Mouse (Mus musculus) neural tube, embryonic 11.5 days (tissue): ENCODE data around the gene Otud4. TPM values are rescaled to one million over a fixed set of nuclear protein-coding genes. Genes with fewer than 3 reads are reported as not detected.
"Not testable (repeated sequence)": the region's sequence is repeated elsewhere in the genome, so short reads cannot be mapped to it uniquely, and the experiment has no call there.

Experiments
- ATAC-seq: fragments of 200-750 bp; cut with Nextera tagmentation; 2 replicates; pipeline ENCODE4 v1.8.0; 2017; ENCODE audit warnings: moderate number of reproducible peaks, mild to moderate bottlenecking, moderate TSS enrichment, moderate library complexity; ENCODE audit not compliant: insufficient read depth, low FRiP score, low TSS enrichment
- DNase-seq: peaks from one replicate; pipeline ENCODE4 v3.0.0-alpha.2; 2015; ENCODE audit warnings: low spot score
- H3K27ac ChIP-seq: fragments of 300-500 bp; sonication (generic); 2 replicates; pipeline ENCODE4 v1.5.1; 2014; ENCODE audit warnings: low read depth, mild to moderate bottlenecking, low read length
- H3K27me3 ChIP-seq: fragments of 300-500 bp; sonication (generic); 2 replicates; pipeline ENCODE4 v1.6.1; 2014; ENCODE audit warnings: mild to moderate bottlenecking, low read length, mixed read lengths; ENCODE audit not compliant: control insufficient read depth, insufficient read depth
- H3K36me3 ChIP-seq: fragments of 300-500 bp; sonication (generic); 2 replicates; pipeline ENCODE4 v1.6.1; 2014; ENCODE audit warnings: mild to moderate bottlenecking, low read length, moderate library complexity, mixed read lengths; ENCODE audit not compliant: control insufficient read depth, insufficient read depth
- H3K4me1 ChIP-seq: fragments of 300-500 bp; sonication (generic); 2 replicates; pipeline ENCODE4 v1.6.1; 2014; ENCODE audit warnings: low read length, mixed read lengths; ENCODE audit not compliant: control insufficient read depth, insufficient read depth
- H3K4me2 ChIP-seq: fragments of 300-500 bp; sonication (generic); 2 replicates; pipeline ENCODE4 v1.6.1; 2014; ENCODE audit warnings: low read depth, mild to moderate bottlenecking, moderate library complexity
- H3K4me3 ChIP-seq: fragments of 300-500 bp; sonication (generic); 2 replicates; pipeline ENCODE4 v1.5.1; 2014; ENCODE audit warnings: low read depth, low read length
- H3K9ac ChIP-seq: fragments of 300-500 bp; sonication (generic); 2 replicates; pipeline ENCODE4 v1.6.1; 2014; ENCODE audit warnings: mild to moderate bottlenecking, low read length
- H3K9me3 ChIP-seq: fragments of 300-500 bp; sonication (generic); 2 replicates; pipeline ENCODE4 v1.6.1; 2016; ENCODE audit warnings: low read length; ENCODE audit not compliant: control insufficient read depth
- WGBS: fragments of 180-500 bp; shearing (Covaris S2); extraction: QIAGEN DNeasy Blood & Tissue Kit; methylation state at CpG from one replicate; pipeline ENCODE4 v1.1.7; 2014; 5-methylcytosine and 5-hydroxymethylcytosine counted together
- polyA plus RNA-seq: library from polyadenylated mRNA; unstranded; fragments of >200 nt; fragmentation: Nextera tagmentation; extraction: Ambion mirVana; gene quantifications from 2 replicates; pipeline ENCODE4 v1.2.1, GENCODE M21; 2014

Gene Otud4
- polyA plus RNA-seq: 25.8 and 26.5 TPM in 2 replicates

DNA sequence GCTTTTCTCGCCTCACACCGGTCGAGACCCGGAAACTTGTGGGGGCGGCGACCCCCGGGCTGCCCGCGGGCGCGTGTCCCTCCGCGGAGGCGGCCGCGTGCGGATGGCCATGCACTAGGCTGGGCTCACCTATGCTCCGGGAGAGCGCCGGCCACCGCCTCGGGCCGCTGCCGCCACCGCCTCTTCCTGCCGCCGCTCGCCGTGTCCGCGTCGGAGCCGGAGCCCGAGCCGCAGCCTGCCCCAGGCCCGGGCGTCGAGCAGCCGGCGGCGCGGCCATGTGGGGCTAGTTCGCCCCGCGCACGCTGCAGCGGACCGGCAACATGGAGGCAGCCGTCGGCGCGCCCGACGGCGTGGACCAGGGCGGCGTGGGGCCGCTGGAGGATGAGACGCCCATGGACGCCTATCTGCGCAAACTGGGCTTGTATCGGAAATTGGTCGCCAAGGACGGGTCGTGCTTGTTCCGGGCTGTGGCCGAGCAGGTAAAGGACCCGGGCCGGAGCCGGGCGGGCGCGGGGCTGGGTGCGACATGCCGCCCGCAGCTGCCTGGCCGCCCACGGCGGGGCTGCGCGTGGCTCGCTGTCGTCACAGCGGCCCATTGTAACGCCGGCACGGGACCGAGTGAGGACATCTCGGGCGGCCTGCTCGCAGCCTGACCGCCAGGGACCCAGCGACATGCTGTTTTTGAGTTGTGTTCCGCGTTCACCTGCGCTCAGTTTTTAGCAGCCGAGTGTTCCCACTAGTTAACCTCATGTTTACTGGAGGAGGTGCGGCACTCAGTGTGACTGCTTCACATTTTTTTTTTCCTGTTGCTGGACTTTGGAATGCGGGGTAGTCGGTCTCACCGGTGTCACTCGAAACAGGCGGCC, at the start of gene Otud4:
Gene Otud4 (plus strand): TSS at position 33 of the 866 bp plus-strand sequence.
- H3K4me2 ChIP-seq: peak within 1 kb of the TSS; percentile 61
- peak within 1 kb of the TSS; percentile 91 for H3K9ac ChIP-seq
- peak within 1 kb of the TSS; percentile 95 for H3K27ac ChIP-seq
- DNase-seq (peak; percentile 73), ATAC-seq (peak; percentile 70)
- under 1% methylated on average over 91 of the region's 103 CpGs for WGBS
- H3K9me3 ChIP-seq: no peaks in the 10 kb centered on the region
- peak within 1 kb of the TSS; percentile 93 for H3K4me3 ChIP-seq
- peaks cover 6% of the 10 kb centered on the region; the same call in 1 of the 2 replicates for H3K36me3 ChIP-seq
- H3K27me3 ChIP-seq: no peaks in the 10 kb centered on the region
- peaks cover 11% of the 10 kb centered on the region for H3K4me1 ChIP-seq

DNA sequence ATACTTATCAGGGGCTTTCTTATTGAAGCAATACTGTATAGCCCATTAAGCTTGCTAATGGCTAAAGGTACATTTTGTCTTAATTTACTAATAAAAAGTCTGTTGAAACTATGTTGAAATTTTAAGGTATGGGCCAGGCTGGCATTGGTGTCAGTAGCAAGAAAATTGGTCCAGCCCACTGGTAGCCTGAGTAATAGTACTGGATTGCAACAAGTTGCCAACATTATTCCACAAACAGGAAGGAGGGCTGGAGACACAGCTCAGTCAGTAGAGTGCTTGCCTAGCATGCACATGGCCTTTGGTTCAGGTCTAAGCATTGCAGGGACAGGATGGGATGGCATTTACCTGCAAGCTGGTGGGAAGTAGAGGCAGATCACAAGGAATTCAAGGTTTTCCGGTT, 38.5 kb upstream of the Otud4 start:
- Histone ChIP-seq H3K27me3 (no peaks in the 10 kb centered on the region), H3K27ac (no peak overlapping the region), H3K4me1 (no peaks in the 10 kb centered on the region), H3K4me3 (no peak overlapping the region), H3K9me3 (no peaks in the 10 kb centered on the region), H3K36me3 (no peaks in the 10 kb centered on the region), H3K4me2 (no peak overlapping the region), H3K9ac (no peak overlapping the region)
- WGBS: 92% methylated on average over 1 of the region's 1 CpGs
- DNase-seq: no peak
- no peak for ATAC-seq

DNA sequence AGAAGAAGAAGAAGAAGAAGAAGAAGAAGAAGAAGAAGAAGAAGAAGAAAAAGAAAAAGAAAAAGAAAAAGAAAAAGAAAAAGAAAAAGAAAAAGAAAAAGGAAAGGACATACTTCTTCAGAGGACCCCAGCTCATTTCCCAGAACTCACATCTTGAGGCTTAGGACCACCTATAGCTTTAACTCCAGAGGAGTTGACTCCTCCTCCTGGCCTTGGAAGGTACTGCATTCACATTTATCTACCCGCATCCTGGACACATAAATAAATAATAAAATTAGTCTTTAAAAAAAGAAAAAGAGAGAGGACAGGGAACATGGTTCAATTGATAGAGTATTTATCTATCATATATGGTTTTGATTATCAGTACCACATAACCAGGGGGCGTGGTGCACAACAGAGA, 36.2 kb upstream of the Otud4 start:
- not testable (repeated sequence) for H3K4me3 ChIP-seq, DNase-seq, H3K4me2 ChIP-seq, H3K27me3 ChIP-seq, H3K36me3 ChIP-seq, ATAC-seq, H3K9ac ChIP-seq, H3K27ac ChIP-seq, H3K9me3 ChIP-seq, H3K4me1 ChIP-seq
- WGBS: 46% methylated on average over 2 of the region's 2 CpGs

DNA sequence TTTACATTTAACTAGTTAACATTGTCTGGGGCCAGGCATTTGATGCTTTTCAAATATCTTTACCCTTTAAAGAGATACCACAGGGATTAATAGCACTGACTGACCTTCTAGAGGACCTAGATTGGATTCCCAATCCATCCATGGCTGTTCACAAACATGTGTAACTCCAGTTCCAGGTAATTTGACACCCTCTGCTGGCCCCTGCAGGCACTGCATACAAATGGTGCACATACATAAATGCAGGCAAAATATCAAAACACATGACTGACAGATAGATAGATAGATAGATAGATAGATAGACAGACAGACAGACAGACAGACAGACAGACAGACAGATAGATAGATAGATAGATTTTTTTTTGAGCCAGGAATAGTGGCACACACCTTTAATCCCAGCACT, 33.2 kb upstream of the Otud4 start:
- Histone ChIP-seq H3K4me2 (no peak overlapping the region), H3K9me3 (no peaks in the 10 kb centered on the region), H3K4me3 (no peak overlapping the region), H3K36me3 (no peaks in the 10 kb centered on the region), H3K27me3 (no peaks in the 10 kb centered on the region), H3K27ac (no peak overlapping the region), H3K9ac (no peak overlapping the region), H3K4me1 (no peaks in the 10 kb centered on the region)
- ATAC-seq (no peak), DNase-seq (no peak)

DNA sequence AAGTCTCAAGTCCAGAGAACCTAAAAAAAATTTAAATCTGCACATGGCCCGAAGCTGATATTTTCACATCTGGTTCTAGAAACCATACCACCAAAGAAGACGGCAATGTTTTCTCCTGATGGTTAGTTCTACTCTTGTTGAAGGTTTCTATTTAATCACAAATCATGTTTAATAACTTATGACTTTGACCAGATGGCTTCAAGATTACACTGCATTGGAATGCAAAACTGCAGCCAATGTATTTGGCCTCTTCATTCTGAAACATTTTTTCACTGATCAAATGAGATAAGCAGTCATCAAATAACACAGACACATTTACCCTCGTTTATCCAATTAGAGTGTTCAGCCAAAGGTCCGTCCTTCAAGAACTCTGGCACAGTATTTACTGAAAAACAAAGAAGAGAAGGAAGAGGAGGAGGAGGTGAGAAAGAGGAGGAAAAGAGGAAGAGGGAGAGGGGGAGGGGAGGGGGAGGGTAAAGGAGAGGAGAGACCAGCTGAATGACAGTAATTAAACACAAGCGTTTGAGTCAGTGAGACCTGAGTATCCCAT, 32.6 kb upstream of the Otud4 start:
- no peaks in the 10 kb centered on the region for H3K36me3 ChIP-seq
- H3K9ac ChIP-seq: no peak overlapping the region
- no peaks in the 10 kb centered on the region for H3K9me3 ChIP-seq
- 87% methylated on average over 5 of the region's 5 CpGs for WGBS
- H3K27me3 ChIP-seq: no peaks in the 10 kb centered on the region
- H3K4me2 ChIP-seq: no peak overlapping the region
- no peaks in the 10 kb centered on the region for H3K4me1 ChIP-seq
- ATAC-seq (no peak), DNase-seq (no peak)
- H3K27ac ChIP-seq: no peak overlapping the region
- H3K4me3 ChIP-seq: no peak overlapping the region

DNA sequence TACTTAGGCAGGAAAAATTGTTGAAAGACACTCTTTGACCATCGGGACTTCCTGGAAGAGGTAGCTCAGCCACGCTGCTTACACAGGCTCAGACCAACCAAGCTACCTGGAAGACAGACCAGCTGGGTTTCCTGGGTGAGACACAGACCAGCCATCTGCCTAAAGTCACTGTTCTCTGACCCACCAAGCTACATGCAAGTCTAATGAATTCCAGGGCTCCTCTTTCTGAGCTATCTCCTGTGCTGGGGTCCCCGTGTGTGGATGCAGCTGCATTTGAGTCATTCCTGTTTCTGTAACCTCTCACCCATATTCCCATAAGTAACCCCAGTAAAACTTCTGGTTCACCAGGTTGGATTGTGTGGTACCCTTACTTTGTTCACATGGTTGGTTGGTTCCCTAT, 30.7 kb upstream of the Otud4 start:
- H3K27ac ChIP-seq: no peak overlapping the region
- H3K36me3 ChIP-seq: no peaks in the 10 kb centered on the region
- H3K9ac ChIP-seq: no peak overlapping the region
- DNase-seq: no peak
- H3K27me3 ChIP-seq: no peaks in the 10 kb centered on the region
- H3K4me3 ChIP-seq: no peak overlapping the region
- WGBS: 84% methylated on average over 3 of the region's 3 CpGs
- H3K9me3 ChIP-seq: no peaks in the 10 kb centered on the region
- ATAC-seq: no peak
- no peak overlapping the region for H3K4me2 ChIP-seq
- H3K4me1 ChIP-seq: no peaks in the 10 kb centered on the region; the same call in 1 of the 2 replicates

DNA sequence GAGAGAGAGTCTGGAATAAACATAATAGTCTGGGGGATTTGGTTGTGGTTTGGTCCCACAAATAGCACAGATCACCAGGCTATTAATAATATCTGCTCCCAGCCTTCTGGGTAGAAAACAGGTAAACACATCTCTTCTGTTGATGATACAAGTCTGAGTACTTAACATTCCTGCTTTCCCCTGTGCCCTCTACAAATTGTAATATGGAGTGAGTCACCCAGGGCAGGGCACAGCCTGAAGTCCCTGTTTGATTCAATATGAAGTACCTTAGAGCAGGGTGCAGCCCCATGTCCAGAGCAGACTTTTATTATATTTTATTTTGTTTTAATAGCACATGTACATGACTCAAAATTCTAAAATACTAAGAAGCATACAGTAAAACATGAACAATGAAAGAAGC, 29.1 kb upstream of the Otud4 start:
- Histone ChIP-seq H3K4me2 (no peak overlapping the region), H3K27ac (no peak overlapping the region), H3K9me3 (no peaks in the 10 kb centered on the region), H3K4me1 (no peaks in the 10 kb centered on the region; the same call in 1 of the 2 replicates), H3K36me3 (no peaks in the 10 kb centered on the region), H3K4me3 (no peak overlapping the region), H3K9ac (no peak overlapping the region), H3K27me3 (no peaks in the 10 kb centered on the region)
- no peak for ATAC-seq
- DNase-seq: no peak

DNA sequence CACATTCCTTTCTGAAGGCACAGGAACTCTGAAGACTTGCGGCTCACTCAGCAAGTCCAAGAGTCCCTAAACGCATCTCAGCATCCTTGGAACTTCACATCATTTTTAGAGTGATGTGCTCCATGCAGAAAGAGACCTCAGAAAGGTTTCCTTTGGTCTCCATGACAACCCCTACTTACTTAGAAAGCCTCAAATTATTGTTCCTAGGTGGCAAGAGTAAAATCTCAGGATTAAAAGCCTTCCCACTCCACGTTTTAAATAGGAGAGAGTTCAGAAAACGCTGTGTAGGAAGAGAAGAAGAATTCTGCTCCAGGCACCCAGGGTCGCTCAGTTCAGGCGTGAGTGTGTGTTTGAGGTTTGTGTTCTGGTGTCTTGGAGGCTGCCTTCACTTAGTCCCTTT, 27.1 kb upstream of the Otud4 start:
- Histone ChIP-seq H3K27me3 (no peaks in the 10 kb centered on the region), H3K4me1 (no peaks in the 10 kb centered on the region; the same call in 1 of the 2 replicates), H3K9ac (no peak overlapping the region), H3K36me3 (no peaks in the 10 kb centered on the region), H3K4me3 (no peak overlapping the region), H3K4me2 (no peak overlapping the region), H3K27ac (no peak overlapping the region), H3K9me3 (no peaks in the 10 kb centered on the region)
- DNase-seq (no peak), ATAC-seq (no peak)
- WGBS: 65% methylated on average over 6 of the region's 6 CpGs

DNA sequence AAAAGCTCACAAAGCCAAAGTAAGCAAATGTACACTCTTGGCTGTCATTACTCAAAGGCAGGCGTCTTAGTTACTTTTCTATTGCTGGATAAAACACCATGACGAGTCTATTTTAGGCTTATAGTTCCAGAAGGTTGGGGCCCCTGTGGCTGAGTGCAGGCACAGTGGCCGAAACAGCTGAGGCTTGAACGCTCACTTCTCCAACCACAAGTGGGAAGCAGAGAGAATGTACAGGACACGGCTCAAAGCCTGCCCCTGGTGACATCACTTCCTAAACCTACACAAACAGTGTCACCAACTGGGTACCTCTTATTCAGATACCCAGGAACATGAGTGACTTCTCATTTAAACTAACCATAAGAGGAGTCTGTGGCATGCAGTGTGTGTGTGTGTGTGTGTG, 26.5 kb upstream of the Otud4 start:
- Histone ChIP-seq H3K27ac (no peak overlapping the region), H3K36me3 (no peaks in the 10 kb centered on the region), H3K27me3 (no peaks in the 10 kb centered on the region), H3K9me3 (no peaks in the 10 kb centered on the region), H3K9ac (no peak overlapping the region), H3K4me1 (no peaks in the 10 kb centered on the region; the same call in 1 of the 2 replicates), H3K4me3 (no peak overlapping the region), H3K4me2 (no peak overlapping the region)
- WGBS: 71% methylated on average over 5 of the region's 5 CpGs
- DNase-seq: no peak
- ATAC-seq: no peak
